Mouse (Mus musculus): ENCODE measurements around the gene Sp7. TPM values are rescaled to one million over a fixed set of nuclear protein-coding genes. Genes with fewer than 3 reads are reported as not detected.

Sp7 gene
- polyA plus RNA-seq, 1 experiment from 2014 or later = 0.36 TPM

DNA sequence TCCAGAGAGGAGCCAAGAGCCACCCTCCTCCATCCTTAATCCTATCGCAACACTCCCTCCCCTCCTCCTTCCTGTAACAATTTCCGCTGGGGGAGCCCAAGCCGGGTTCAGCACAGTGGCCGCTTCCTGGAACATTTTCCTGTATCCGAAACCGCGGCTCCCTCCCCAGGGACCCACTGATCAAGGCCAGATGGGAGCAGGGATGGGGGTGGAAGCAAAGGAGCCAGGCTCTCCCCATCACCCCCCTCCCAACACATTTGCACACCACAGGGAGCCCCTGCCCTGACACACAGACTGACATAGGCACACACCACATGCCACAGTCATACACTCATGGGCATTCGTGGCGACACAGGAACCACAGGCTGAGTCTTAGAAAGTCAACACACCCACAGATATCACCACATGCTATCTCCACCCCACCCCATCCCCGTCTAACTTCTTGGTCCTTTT lies 10.9 kb upstream of the Sp7 start:
- no peak for ATAC-seq (replicated peaks)
- peak overlapping the region; percentile 99; the same call in 1 of the 2 replicates for H3K4me2 ChIP-seq (replicated peaks)
- WGBS = 8% methylated on average over 10 of the region's 10 CpGs
- 0 out of 2 replicates have a peak overlapping the region, but pooled peaks have one; percentile 65 for H3K4me3 ChIP-seq
- H3K27me3 ChIP-seq = peaks cover 9% of the 10 kb centered on the region; the same call in 1 of the 2 replicates
- H3K27ac ChIP-seq (replicated peaks) = no peak overlapping the region
- H3K4me1 ChIP-seq = peaks cover 18% of the 10 kb centered on the region
- no peaks in the 10 kb centered on the region for H3K36me3 ChIP-seq
- no peaks in the 10 kb centered on the region for H3K9me3 ChIP-seq
- no peak overlapping the region for H3K9ac ChIP-seq (replicated peaks)

DNA sequence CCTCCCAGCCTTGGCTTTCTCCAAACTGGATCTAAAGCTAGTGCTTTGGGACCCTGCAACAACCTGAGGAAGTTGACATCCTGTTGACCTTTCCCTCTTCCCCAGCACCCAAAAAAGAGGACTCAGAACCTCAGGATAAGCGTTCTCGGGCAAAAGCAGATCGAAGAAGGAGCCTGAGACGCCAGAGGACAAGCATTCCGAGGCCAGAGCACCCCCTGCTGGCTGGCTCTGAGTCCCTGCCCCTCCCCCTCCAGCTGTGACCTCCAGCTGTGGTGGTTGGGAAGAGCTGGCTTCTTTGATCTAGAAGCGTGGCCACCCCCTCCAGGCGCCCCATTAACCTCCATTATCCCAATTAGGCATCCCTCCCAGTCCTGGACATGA lies 10.2 kb upstream of the Sp7 start:
- no peaks in the 10 kb centered on the region for H3K9me3 ChIP-seq
- H3K9ac ChIP-seq (replicated peaks) = peak overlapping the region; percentile 72
- ATAC-seq (replicated peaks) = peak; percentile 36; the same call in 1 of the 2 replicates
- peak overlapping the region; percentile 99 for H3K4me2 ChIP-seq (replicated peaks)
- peak overlapping the region; percentile 65 for H3K4me3 ChIP-seq
- H3K4me1 ChIP-seq = peaks cover 18% of the 10 kb centered on the region
- WGBS = under 1% methylated on average over 7 of the region's 7 CpGs
- 0 out of 2 replicates have a peak overlapping the region, but pooled peaks have one; percentile 33 for H3K27ac ChIP-seq (replicated peaks)
- H3K27me3 ChIP-seq = peaks cover 9% of the 10 kb centered on the region; the same call in 1 of the 2 replicates
- H3K36me3 ChIP-seq = no peaks in the 10 kb centered on the region

DNA sequence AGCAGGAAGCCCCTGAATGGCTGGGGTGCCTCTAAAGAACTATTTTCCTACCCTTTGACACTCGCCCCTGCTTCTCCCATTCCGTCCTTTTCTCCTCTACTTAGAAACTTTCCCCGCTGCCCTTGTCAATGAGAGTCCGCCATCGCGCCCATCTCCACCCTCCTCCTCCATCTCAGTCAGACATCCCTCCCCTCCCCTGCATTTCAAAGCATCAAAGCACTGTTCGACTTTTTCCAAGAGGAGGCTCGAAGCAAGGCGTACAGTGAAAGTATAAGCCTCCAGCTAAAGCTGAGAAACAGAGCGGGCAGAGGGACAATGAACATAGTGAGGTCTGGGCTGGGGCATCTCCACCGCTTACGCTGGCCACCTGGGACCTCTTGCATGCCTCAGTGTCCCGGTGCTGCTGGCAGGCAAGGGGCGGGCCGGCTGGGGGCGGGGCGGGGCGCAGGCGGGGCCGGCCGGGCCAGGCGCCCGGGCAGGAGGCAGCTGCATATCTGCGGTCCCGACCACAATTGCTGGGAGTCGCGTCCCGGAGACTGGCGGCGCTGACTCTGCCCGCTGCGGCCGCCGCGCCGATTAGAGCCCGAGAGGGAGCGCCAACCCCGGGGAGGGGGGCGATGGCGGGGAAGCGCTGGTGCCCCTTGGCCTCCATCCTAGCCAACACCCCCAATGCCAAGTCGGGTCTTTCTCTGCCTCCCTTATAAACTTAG lies 9.6 kb upstream of the Sp7 start:
- Histone ChIP-seq H3K27me3 (peaks cover 9% of the 10 kb centered on the region; the same call in 1 of the 2 replicates), H3K4me2 (replicated peaks) (peak overlapping the region; percentile 99), H3K4me1 (peaks cover 18% of the 10 kb centered on the region), H3K4me3 (peak overlapping the region; percentile 65), H3K9ac (replicated peaks) (peak overlapping the region; percentile 72), H3K27ac (replicated peaks) (0 out of 2 replicates have a peak overlapping the region, but pooled peaks have one; percentile 33), H3K36me3 (no peaks in the 10 kb centered on the region), H3K9me3 (no peaks in the 10 kb centered on the region)
- ATAC-seq (replicated peaks) = peak; percentile 65
- WGBS = under 1% methylated on average over 42 of the region's 43 CpGs

DNA sequence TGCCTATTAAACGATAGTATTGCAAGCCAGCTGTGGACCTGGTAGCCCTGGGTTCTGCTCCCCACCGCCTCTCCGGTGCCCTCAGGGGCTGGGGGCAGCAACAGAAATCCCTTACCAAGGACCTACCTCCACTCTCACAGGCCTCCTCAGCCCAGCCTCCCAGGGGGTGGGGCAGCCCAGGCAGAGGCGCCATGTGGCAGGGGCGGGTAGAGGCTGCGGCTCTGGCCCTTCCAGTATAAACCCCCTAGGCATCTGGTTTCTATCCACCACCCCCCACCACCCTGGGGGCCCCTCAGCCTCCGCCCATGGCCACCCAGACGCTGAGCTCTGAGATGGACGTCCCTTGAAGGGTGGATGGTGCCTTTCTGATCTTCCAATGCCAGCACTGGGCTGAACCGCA lies 3.7 kb upstream of the Sp7 start:
- 12% methylated on average over 10 of the region's 10 CpGs for WGBS
- Histone ChIP-seq H3K4me3 (no peak overlapping the region), H3K4me1 (peaks cover 10% of the 10 kb centered on the region; the same call in 1 of the 2 replicates), H3K27ac (replicated peaks) (no peak overlapping the region), H3K27me3 (peaks cover 16% of the 10 kb centered on the region), H3K36me3 (no peaks in the 10 kb centered on the region), H3K9ac (replicated peaks) (no peak overlapping the region), H3K4me2 (replicated peaks) (no peak overlapping the region), H3K9me3 (no peaks in the 10 kb centered on the region)
- ATAC-seq (replicated peaks) = no peak

DNA sequence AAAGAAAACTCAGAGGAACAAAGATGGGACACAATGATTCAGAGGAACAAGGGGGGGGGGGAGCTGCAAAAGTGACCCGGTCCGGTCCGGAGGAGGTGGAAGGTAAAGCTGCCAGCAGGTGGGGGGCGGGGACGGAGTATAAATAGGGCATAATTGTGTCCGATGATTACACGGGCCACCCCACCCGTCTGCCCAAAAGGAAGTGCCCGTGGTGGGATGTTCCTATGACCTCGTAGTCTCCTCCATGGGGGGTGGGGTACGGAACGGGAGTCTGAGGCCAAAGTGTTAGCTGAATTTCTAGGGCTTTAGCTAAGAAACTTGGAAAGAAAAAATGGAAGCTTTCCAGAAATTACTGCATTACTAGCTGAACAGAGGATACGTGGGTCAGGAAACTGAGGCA lies 3.0 kb upstream of the Sp7 start:
- no peak for ATAC-seq (replicated peaks)

DNA sequence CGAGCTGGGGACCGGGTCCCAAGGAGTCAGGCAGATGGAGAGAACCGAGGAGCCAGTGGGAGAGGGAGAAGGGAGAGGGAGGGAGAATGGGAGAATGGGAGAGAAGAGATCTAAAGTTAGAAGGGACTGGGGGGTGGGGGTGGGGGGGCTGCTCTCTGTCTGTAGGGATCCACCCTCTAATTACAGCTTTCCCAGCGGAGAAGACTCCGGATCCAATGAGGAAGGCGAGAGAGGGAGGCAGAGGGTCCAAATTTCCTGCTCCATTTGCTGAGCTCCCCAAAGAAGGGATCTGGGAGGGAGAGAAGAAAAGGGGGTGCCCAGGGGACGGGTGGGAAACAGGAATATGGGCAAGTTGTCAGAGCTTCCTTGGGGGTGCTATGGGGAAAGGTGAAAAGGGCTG lies 744 bp downstream of the Sp7 start:
- H3K9ac ChIP-seq (replicated peaks) = no peak overlapping the region
- H3K4me1 ChIP-seq = peaks cover 10% of the 10 kb centered on the region; the same call in 1 of the 2 replicates
- no peak overlapping the region for H3K27ac ChIP-seq (replicated peaks)
- H3K36me3 ChIP-seq = no peaks in the 10 kb centered on the region
- peaks cover 20% of the 10 kb centered on the region for H3K27me3 ChIP-seq
- no peak for ATAC-seq (replicated peaks)
- H3K4me2 ChIP-seq (replicated peaks) = peak overlapping the region; percentile 35
- no peaks in the 10 kb centered on the region for H3K9me3 ChIP-seq
- 7% methylated on average over 7 of the region's 7 CpGs for WGBS
- H3K4me3 ChIP-seq = peak overlapping the region; percentile 23

More for the DNA sequence above, 3.0 kb upstream of the Sp7 start:
- no peak overlapping the region for H3K4me2 ChIP-seq (replicated peaks)
- H3K9me3 ChIP-seq = no peaks in the 10 kb centered on the region
- H3K9ac ChIP-seq (replicated peaks) = no peak overlapping the region
- peaks cover 10% of the 10 kb centered on the region; the same call in 1 of the 2 replicates for H3K4me1 ChIP-seq
- H3K27me3 ChIP-seq = peaks cover 14% of the 10 kb centered on the region
- 17% methylated on average over 13 of the region's 13 CpGs for WGBS
- H3K27ac ChIP-seq (replicated peaks) = no peak overlapping the region
- no peak overlapping the region for H3K4me3 ChIP-seq
- no peaks in the 10 kb centered on the region for H3K36me3 ChIP-seq

DNA sequence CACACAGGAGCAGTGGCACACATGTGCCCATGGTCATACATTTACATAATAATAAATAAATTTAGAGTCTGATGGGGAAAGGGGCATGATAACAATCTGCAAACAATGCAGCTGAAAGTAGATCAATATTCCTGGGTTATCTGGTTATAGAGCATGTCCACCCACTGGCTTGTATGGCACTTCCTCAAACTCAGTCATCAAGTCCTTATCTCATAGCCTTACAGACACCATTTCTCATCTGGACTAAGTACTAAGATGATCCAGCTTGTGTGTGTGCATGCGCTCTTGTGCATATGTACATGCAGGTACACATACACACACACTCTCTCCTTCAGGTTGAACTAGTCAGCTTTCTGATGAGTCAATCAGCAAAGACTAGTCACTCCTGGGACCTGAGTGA lies 2.3 kb downstream of the Sp7 start:
- Histone ChIP-seq H3K27me3 (peaks cover 14% of the 10 kb centered on the region), H3K4me3 (no peak overlapping the region), H3K36me3 (no peaks in the 10 kb centered on the region), H3K9ac (replicated peaks) (no peak overlapping the region), H3K9me3 (no peaks in the 10 kb centered on the region), H3K4me2 (replicated peaks) (no peak overlapping the region), H3K27ac (replicated peaks) (no peak overlapping the region), H3K4me1 (peaks cover 10% of the 10 kb centered on the region; the same call in 1 of the 2 replicates)
- no peak for ATAC-seq (replicated peaks)
- WGBS = 93% methylated on average over 1 of the region's 1 CpGs

DNA sequence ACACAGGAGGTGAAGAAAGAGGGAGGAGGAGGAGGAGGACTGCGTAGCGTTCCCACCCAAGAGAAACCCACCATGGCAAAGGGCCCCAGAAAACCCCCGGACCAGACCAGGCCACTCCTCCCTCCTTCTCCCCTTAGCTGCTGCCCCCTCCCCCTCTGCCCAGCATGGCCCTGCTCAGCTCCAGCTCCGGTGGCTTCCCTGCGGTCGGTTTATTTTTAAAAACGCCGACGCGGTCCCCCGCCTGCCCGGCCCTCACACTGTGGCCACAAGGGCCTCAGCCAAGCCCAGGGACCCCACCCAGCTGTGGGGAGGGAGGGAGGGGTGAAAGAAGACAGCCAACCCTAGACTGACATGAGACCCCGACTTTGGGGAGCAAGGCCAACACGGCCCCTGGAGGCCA lies 4.3 kb downstream of the Sp7 start:
- Histone ChIP-seq H3K4me1 (peaks cover 18% of the 10 kb centered on the region), H3K27ac (replicated peaks) (no peak overlapping the region), H3K27me3 (peaks cover 29% of the 10 kb centered on the region), H3K36me3 (no peaks in the 10 kb centered on the region), H3K4me3 (no peak overlapping the region), H3K9me3 (no peaks in the 10 kb centered on the region), H3K9ac (replicated peaks) (no peak overlapping the region), H3K4me2 (replicated peaks) (no peak overlapping the region)
- no peak for ATAC-seq (replicated peaks)
- WGBS = 18% methylated on average over 14 of the region's 14 CpGs

DNA sequence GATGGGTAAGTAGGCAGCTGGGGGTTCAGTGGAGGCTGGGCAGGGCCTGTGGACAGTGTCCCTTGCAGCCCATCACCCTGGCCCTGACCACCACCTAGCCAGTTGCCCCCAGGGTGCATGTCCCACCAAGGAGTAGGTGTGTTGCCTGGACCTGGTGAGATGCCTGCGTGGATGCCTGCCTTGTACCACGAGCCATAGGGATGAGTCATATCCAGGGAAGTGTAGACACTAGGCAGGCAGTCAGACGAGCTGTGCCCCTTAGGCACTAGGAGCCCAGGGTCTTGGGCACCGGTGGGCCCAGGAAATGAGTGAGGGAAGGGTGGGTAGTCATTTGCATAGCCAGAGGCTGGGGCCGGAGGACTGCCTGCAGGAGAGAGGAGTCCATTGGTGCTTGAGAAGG lies 8.1 kb downstream of the Sp7 start:
- ATAC-seq (replicated peaks) = no peak
- Histone ChIP-seq H3K36me3 (no peaks in the 10 kb centered on the region), H3K4me2 (replicated peaks) (peak overlapping the region; percentile 31; the same call in 1 of the 2 replicates), H3K27me3 (peaks cover 43% of the 10 kb centered on the region), H3K27ac (replicated peaks) (no peak overlapping the region), H3K9me3 (no peaks in the 10 kb centered on the region), H3K9ac (replicated peaks) (no peak overlapping the region), H3K4me3 (no peak overlapping the region), H3K4me1 (peaks cover 24% of the 10 kb centered on the region)
- WGBS = 36% methylated on average over 5 of the region's 5 CpGs

DNA sequence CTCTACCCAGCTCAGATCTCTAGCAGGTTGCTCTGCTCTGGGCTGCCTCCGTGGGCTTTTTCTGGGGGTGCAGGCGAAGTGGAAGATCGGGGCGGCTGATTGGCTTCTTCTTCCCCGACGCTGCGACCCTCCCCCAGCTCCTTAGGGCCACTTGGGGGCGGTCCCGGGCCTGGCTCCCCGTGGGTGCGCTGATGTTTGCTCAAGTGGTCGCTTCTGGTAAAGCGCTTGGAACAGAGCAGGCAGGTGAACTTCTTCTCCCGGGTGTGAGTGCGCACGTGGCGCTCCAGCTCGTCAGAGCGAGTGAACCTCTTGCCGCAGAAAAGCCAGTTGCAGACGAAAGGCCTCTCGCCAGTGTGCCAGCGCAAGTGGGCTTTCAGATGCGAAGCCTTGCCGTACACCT lies 8.9 kb downstream of the Sp7 start:
- Histone ChIP-seq H3K9me3 (no peaks in the 10 kb centered on the region), H3K4me2 (replicated peaks) (peak overlapping the region; percentile 31), H3K4me3 (peak overlapping the region; percentile 13; the same call in 1 of the 2 replicates), H3K4me1 (peaks cover 24% of the 10 kb centered on the region), H3K9ac (replicated peaks) (no peak overlapping the region), H3K27me3 (peaks cover 43% of the 10 kb centered on the region), H3K27ac (replicated peaks) (no peak overlapping the region), H3K36me3 (no peaks in the 10 kb centered on the region)
- no peak for ATAC-seq (replicated peaks)
- 2% methylated on average over 25 of the region's 25 CpGs for WGBS

DNA sequence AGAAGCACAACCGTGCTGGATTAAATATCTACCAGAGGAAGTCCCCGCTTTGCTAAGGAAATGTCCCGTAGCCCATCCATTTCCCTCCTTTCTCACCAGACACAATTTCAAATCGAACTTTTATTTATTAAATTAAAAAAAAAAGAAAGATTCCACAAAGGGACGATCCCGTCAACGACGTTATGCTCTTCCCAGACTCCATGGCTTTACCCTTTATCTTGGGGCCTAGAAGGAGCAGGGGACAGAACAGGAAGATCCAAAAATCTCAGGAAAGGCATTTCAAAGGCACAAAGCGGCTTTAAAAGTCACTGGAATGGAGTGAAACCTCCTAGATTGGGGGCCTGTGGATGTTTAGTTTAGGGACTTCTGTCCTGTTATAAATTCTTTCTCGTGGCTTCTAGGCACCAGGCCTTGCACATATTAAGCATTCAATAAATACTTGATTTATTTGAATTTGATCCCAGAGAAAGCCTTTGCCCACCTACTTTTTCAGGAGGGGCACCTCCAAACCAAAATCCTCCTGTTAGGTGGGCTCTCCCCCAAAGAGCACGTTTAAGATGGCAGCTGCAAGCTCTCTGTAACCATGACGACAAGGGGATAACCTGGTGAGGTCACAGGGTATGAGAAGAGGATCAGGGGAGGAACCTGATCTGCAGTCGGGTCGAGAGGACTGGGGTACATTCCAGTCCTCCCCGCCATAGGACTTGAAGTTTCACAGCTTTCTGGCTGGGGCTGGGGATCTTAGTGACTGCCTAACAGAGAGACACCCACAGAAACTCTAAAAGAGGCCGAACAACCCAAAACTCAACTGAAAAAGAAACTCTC lies 10.3 kb downstream of the Sp7 start:
- Histone ChIP-seq H3K4me3 (no peak overlapping the region), H3K4me1 (peaks cover 24% of the 10 kb centered on the region), H3K4me2 (replicated peaks) (peak overlapping the region; percentile 99; the same call in 1 of the 2 replicates), H3K27me3 (peaks cover 36% of the 10 kb centered on the region), H3K27ac (replicated peaks) (no peak overlapping the region), H3K36me3 (no peaks in the 10 kb centered on the region), H3K9ac (replicated peaks) (no peak overlapping the region), H3K9me3 (no peaks in the 10 kb centered on the region)
- no peak for ATAC-seq (replicated peaks)
- 35% methylated on average over 16 of the region's 16 CpGs for WGBS
